Mouse (Mus musculus) retina, embryonic 14.5 days (tissue): Measurements from ENCODE around the gene Mars.

Experiments used
- DNase-seq: peaks from one replicate; pipeline ENCODE4 v3.0.0-alpha.2; 2015; ENCODE audit warnings: low spot score

The Mars gene

GRCm38 (mm10) chr10:127286730-127287129, 24.9 kb downstream of the Mars start:
- DNase-seq = no peak

- no peak for DNase-seq
These were observed 25.4 kb downstream of the Mars start for GRCm38 (mm10) chr10:127286194-127286593.

GRCm38 (mm10) chr10:127285644-127286043, 25.9 kb downstream of the Mars start:
- no peak for DNase-seq

GRCm38 (mm10) chr10:127284724-127285500, 26.7 kb downstream of the Mars start:
- DNase-seq = no peak

- DNase-seq = no peak
These were observed 27.4 kb downstream of the Mars start for GRCm38 (mm10) chr10:127284105-127284622.

- DNase-seq = no peak
These were observed 28.9 kb downstream of the Mars start for GRCm38 (mm10) chr10:127282620-127283215.

GRCm38 (mm10) chr10:127281316-127281715, 30.3 kb downstream of the Mars start:
- DNase-seq = no peak

- DNase-seq = no peak
These were observed 31.9 kb downstream of the Mars start for GRCm38 (mm10) chr10:127279730-127280129.

- no peak for DNase-seq
These were observed 37.1 kb downstream of the Mars start for GRCm38 (mm10) chr10:127274261-127275022.

- no peak for DNase-seq
These were observed 39.2 kb downstream of the Mars start for GRCm38 (mm10) chr10:127272371-127272770.

- no peak for DNase-seq
These were observed 41.7 kb downstream of the Mars start for GRCm38 (mm10) chr10:127269884-127270283.

- DNase-seq = no peak
These were observed 42.5 kb downstream of the Mars start for GRCm38 (mm10) chr10:127269036-127269435.

- no peak for DNase-seq
These were observed 43.2 kb downstream of the Mars start for GRCm38 (mm10) chr10:127268401-127268800.

GRCm38 (mm10) chr10:127267318-127267717, 44.3 kb downstream of the Mars start:
- DNase-seq = no peak

- peak; percentile 97 for DNase-seq
These were observed 45.2 kb downstream of the Mars start, which contains the start of gene Dctn2 for GRCm38 (mm10) chr10:127266112-127267091. Gene Dctn2 (plus strand): TSS chr10:127266368.

- peak; percentile 35 for DNase-seq
These were observed 45.9 kb downstream of the Mars start for GRCm38 (mm10) chr10:127265727-127266111.

- peak; percentile 26 for DNase-seq
These were observed 46.6 kb downstream of the Mars start for GRCm38 (mm10) chr10:127264971-127265370.

GRCm38 (mm10) chr10:127264336-127264735, 47.2 kb downstream of the Mars start:
- no peak for DNase-seq

GRCm38 (mm10) chr10:127263631-127264030, 48.0 kb downstream of the Mars start:
- no peak for DNase-seq

- DNase-seq = peak; percentile 65
These were observed 48.8 kb downstream of the Mars start, which contains the start of gene Kif5a for GRCm38 (mm10) chr10:127262548-127263398. Gene Kif5a (minus strand): TSS chr10:127263348.
